Mouse (Mus musculus) adrenal gland, postnatal 36 days (tissue): Measurements from ENCODE around the gene Ntn4. TPM values are rescaled to one million over a fixed set of nuclear protein-coding genes. Genes with fewer than 3 reads are reported as not detected.

Source experiments
- DNase-seq, 2 experiments: peaks; one replicate each; pipeline ENCODE4 v3.0.0; 2021; ENCODE audit warnings: mixed read lengths in 1 of 2
- total RNA-seq, 2 experiments: library from RNA; stranded (reverse); gene quantifications; 2 replicates each; pipeline ENCODE4 v1.2.3; 2021

Gene Ntn4
- total RNA-seq, 2 experiments from 2014 or later, result 14.7 to 15.2 TPM

GRCm38 (mm10) chr10:93730514-93730913, 90.0 kb downstream of the Ntn4 start:
- no peak for DNase-seq

GRCm38 (mm10) chr10:93731248-93731691, 90.8 kb downstream of the Ntn4 start:
- no peak for DNase-seq

- peak; percentile 71 to 88 for DNase-seq
Observed at GRCm38 (mm10) chr10:93736114-93736645, 95.7 kb downstream of the Ntn4 start.

- DNase-seq, result no peak
Observed at GRCm38 (mm10) chr10:93737080-93737479, 96.6 kb downstream of the Ntn4 start.

- no peak for DNase-seq
Observed at GRCm38 (mm10) chr10:93741446-93742096, 101.1 kb downstream of the Ntn4 start.

GRCm38 (mm10) chr10:93742097-93742446, 101.6 kb downstream of the Ntn4 start:
- DNase-seq, result no peak

- DNase-seq, result peak in 1 of 2 experiments; percentile 31
Observed at GRCm38 (mm10) chr10:93742598-93742997, 102.1 kb downstream of the Ntn4 start.

GRCm38 (mm10) chr10:93749267-93750192, 109.0 kb downstream of the Ntn4 start:
- no peak for DNase-seq

GRCm38 (mm10) chr10:93751302-93751701, 110.8 kb downstream of the Ntn4 start:
- DNase-seq, result no peak

GRCm38 (mm10) chr10:93753711-93754391, 113.4 kb downstream of the Ntn4 start:
- no peak for DNase-seq

GRCm38 (mm10) chr10:93756211-93756610, 115.7 kb downstream of the Ntn4 start:
- no peak for DNase-seq

- no peak for DNase-seq
Observed at GRCm38 (mm10) chr10:93759644-93760043, 119.2 kb downstream of the Ntn4 start.

- DNase-seq, result no peak
Observed at GRCm38 (mm10) chr10:93760429-93760828, 119.9 kb downstream of the Ntn4 start.

GRCm38 (mm10) chr10:93763074-93763473, 122.6 kb downstream of the Ntn4 start:
- peak; percentile 33 to 45 for DNase-seq

GRCm38 (mm10) chr10:93766221-93766620, 125.7 kb downstream of the Ntn4 start:
- no peak for DNase-seq

- DNase-seq, result no peak
Observed at GRCm38 (mm10) chr10:93767245-93767644, 126.8 kb downstream of the Ntn4 start.

GRCm38 (mm10) chr10:93768222-93768621, 127.7 kb downstream of the Ntn4 start:
- DNase-seq, result no peak

- no peak for DNase-seq
Observed at GRCm38 (mm10) chr10:93771931-93772465, 131.5 kb downstream of the Ntn4 start.

- DNase-seq, result no peak
Observed at GRCm38 (mm10) chr10:93772492-93772891, 132.0 kb downstream of the Ntn4 start.

- DNase-seq, result no peak
Observed at GRCm38 (mm10) chr10:93776731-93777151, 136.3 kb downstream of the Ntn4 start.

GRCm38 (mm10) chr10:93777372-93777771, 136.9 kb downstream of the Ntn4 start:
- DNase-seq, result peak; percentile 81 to 82
